8 mouse cellular contexts compared by ENCODE assay signal in genomic region chr10:127661291-127661914, GRCm38 (mm10). TPM values are rescaled to one million over a fixed set of nuclear protein-coding genes. Genes with fewer than 3 reads are reported as not detected.
DNase-seq lines count a peak whose midpoint lies in the region; ATAC-seq and TF ChIP-seq lines count a peak whose summit lies in the region.

No protein-coding gene starts in this region.

- ATAC-seq in hindbrain, embryonic 11.5 days (ENCODE audit: low FRiP score) = no peak
- ATAC-seq in limb, embryonic 14.5 days (ENCODE audit: low FRiP score, low read depth) = no peak

- H3K4me3 ChIP-seq in brown adipose tissue, adult 24 weeks (ENCODE audit: insufficient read depth, low read depth, low read length) = peak overlapping the region; percentile 8
- H3K4me3 ChIP-seq in hindbrain, embryonic 11.5 days (ENCODE audit: low read depth, low read length) = no peak overlapping the region
- H3K4me3 ChIP-seq in limb, embryonic 14.5 days (replicated peaks; ENCODE audit: low read length) = peak overlapping the region; percentile 15; the same call in 1 of the 2 replicates
- H3K4me3 ChIP-seq in olfactory bulb, adult 2 months (ENCODE audit: insufficient read depth, low read depth, low read length) = peak overlapping the region; percentile 24

- H3K4me2 ChIP-seq in hindbrain, embryonic 11.5 days (replicated peaks; ENCODE audit: low read depth, low read length) = no peak overlapping the region
- H3K4me2 ChIP-seq in limb, embryonic 14.5 days (replicated peaks; ENCODE audit: low read depth, low read length, severe bottlenecking) = peak overlapping the region; percentile 42

- TF ChIP-seq POLR2A in limb, embryonic 14.5 days (IDR thresholded peaks at IDR 0.05; ENCODE audit: borderline replicate concordance, extremely low read depth, insufficient read depth, insufficient read length) = no peak
- TF ChIP-seq POLR2A in olfactory bulb, adult 2 months (IDR thresholded peaks at IDR 0.05; ENCODE audit: insufficient read depth, low read depth, low read length) = no peak

- no peaks in the 10 kb centered on the region for H3K36me3 ChIP-seq in hindbrain, embryonic 11.5 days (ENCODE audit: control insufficient read depth, insufficient read depth, low read length)
- H3K36me3 ChIP-seq in limb, embryonic 14.5 days (ENCODE audit: control insufficient read depth, insufficient read depth, low read length) = peaks cover 52% of the 10 kb centered on the region

- H3K9ac ChIP-seq in hindbrain, embryonic 11.5 days (ENCODE audit: low read depth, low read length) = peak overlapping the region; percentile 11; the same call in 1 of the 2 replicates
- H3K9ac ChIP-seq in limb, embryonic 14.5 days (ENCODE audit: low read depth, low read length, severe bottlenecking) = no peak overlapping the region

- no peaks in the 10 kb centered on the region for H3K9me3 ChIP-seq in hindbrain, embryonic 11.5 days (ENCODE audit: control insufficient read depth, low read length)
- H3K9me3 ChIP-seq in limb, embryonic 14.5 days (ENCODE audit: control insufficient read depth, low read length) = no peaks in the 10 kb centered on the region

- 16% methylated on average over 13 of the region's 14 CpGs for WGBS in hindbrain, embryonic 11.5 days
- WGBS in limb, embryonic 14.5 days = 28% methylated on average over 14 of the region's 14 CpGs
- WGBS in olfactory bulb, adult 2 months = 30% methylated on average over 14 of the region's 14 CpGs

- H3K4me1 ChIP-seq in brown adipose tissue, adult 24 weeks (ENCODE audit: control insufficient read depth, insufficient read depth, insufficient read length, low read length) = peaks cover 9% of the 10 kb centered on the region; the same call in 1 of the 2 replicates
- H3K4me1 ChIP-seq in hindbrain, embryonic 11.5 days (replicated peaks; ENCODE audit: control insufficient read depth, insufficient read depth, low read length) = peaks cover 6% of the 10 kb centered on the region
- H3K4me1 ChIP-seq in limb, embryonic 14.5 days (ENCODE audit: control insufficient read depth, insufficient read depth, low read length) = peaks cover 43% of the 10 kb centered on the region
- peaks cover 60% of the 10 kb centered on the region for H3K4me1 ChIP-seq in olfactory bulb, adult 2 months (ENCODE audit: control insufficient read depth, insufficient read depth, low read length)

- peak; percentile 96 for DNase-seq in heart, adult 11 months
- no peak for DNase-seq in heart, postnatal 36 days
- DNase-seq in hindbrain, embryonic 11.5 days (ENCODE audit: low spot score) = no peak
- DNase-seq in limb, embryonic 14.5 days (ENCODE audit: low spot score) = peak; percentile 1
- DNase-seq in layer of hippocampus, adult 11-12 months (ENCODE audit: low spot score) = no peak
- DNase-seq in gastrocnemius, postnatal 4 days (ENCODE audit: low spot score in 2 of 2) = no peak

- intact Hi-C loops in heart, postnatal 36 days (cut with DNase I) = loop anchor here (2.0 to 10.0 kb wide), 2 partner anchors 15 to 513 kb away; no protein-coding TSS in a partner anchor

- H3K27ac ChIP-seq in brown adipose tissue, adult 24 weeks (replicated peaks; ENCODE audit: low read depth, low read length) = peak overlapping the region; percentile 32
- H3K27ac ChIP-seq in hindbrain, embryonic 11.5 days (ENCODE audit: low read depth, low read length) = no peak overlapping the region
- peak overlapping the region; percentile 66; the same call in 1 of the 2 replicates for H3K27ac ChIP-seq in limb, embryonic 14.5 days (replicated peaks; ENCODE audit: low read depth, low read length)
- peak overlapping the region; percentile 79 for H3K27ac ChIP-seq in olfactory bulb, adult 2 months (ENCODE audit: insufficient read depth, low read depth, low read length)

- H3K27me3 ChIP-seq in hindbrain, embryonic 11.5 days (ENCODE audit: control insufficient read depth, insufficient read depth, low read length) = peaks cover 59% of the 10 kb centered on the region
- H3K27me3 ChIP-seq in limb, embryonic 14.5 days (ENCODE audit: control insufficient read depth, insufficient read depth, low read length) = no peaks in the 10 kb centered on the region

- no peak for TF ChIP-seq CTCF in olfactory bulb, adult 2 months (IDR thresholded peaks at IDR 0.05; ENCODE audit: insufficient read depth, low read depth, low read length)

RNA-seq across cellular contexts. Expression of gene Nemp1, which starts 5.3 kb away (rescaled TPM):
- total RNA-seq in heart, postnatal 36 days (2021) = 1 to 10 TPM; 2.7 to 4.5 TPM
- polyA plus RNA-seq in brown adipose tissue, adult 24 weeks (2012; ENCODE audit: insufficient read depth, insufficient read length, missing spikeins) = 1.0 and 2.5 TPM in 2 replicates
- 8.6 and 9.3 TPM in 2 replicates for polyA plus RNA-seq in hindbrain, embryonic 11.5 days (2014; fragmentation: Nextera tagmentation; extraction: Ambion mirVana)
- 12.3 and 13.9 TPM in 2 replicates for polyA plus RNA-seq in limb, embryonic 14.5 days (2012; rRNA removed)
- polyA plus RNA-seq in limb, embryonic 14.5 days (2014; fragmentation: Nextera tagmentation; extraction: Ambion mirVana) = 9.0 and 10.2 TPM in 2 replicates
- polyA plus RNA-seq in olfactory bulb, adult 2 months (2012; ENCODE audit: insufficient read depth, insufficient read length, low replicate concordance, missing spikeins) = not detected in 2 replicates
- total RNA-seq in gastrocnemius, postnatal 4 days (2021) = 1 to 10 TPM; 6.0 to 7.3 TPM

RNA-seq across cellular contexts. Expression of gene Nab2, which starts 7.0 kb away (rescaled TPM):
- 1 to 10 TPM; 5.7 to 8.4 TPM for total RNA-seq in heart, postnatal 36 days (2021)
- polyA plus RNA-seq in brown adipose tissue, adult 24 weeks (2012; ENCODE audit: insufficient read depth, insufficient read length, missing spikeins) = 4.2 and 6.3 TPM in 2 replicates
- polyA plus RNA-seq in hindbrain, embryonic 11.5 days (2014; fragmentation: Nextera tagmentation; extraction: Ambion mirVana) = 4.3 and 4.9 TPM in 2 replicates
- 64.5 and 68.3 TPM in 2 replicates for polyA plus RNA-seq in limb, embryonic 14.5 days (2012; rRNA removed)
- 16.4 and 19.9 TPM in 2 replicates for polyA plus RNA-seq in limb, embryonic 14.5 days (2014; fragmentation: Nextera tagmentation; extraction: Ambion mirVana)
- not detected in 2 replicates for polyA plus RNA-seq in olfactory bulb, adult 2 months (2012; ENCODE audit: insufficient read depth, insufficient read length, low replicate concordance, missing spikeins)
- total RNA-seq in gastrocnemius, postnatal 4 days (2021) = 10 to 100 TPM; 14.5 to 14.8 TPM

RNA-seq across cellular contexts. Expression of gene Stat6, which starts 18.6 kb away (rescaled TPM):
- total RNA-seq in heart, postnatal 36 days (2021) = 10 to 100 TPM; 42.3 to 46.0 TPM
- 24.7 and 28.8 TPM in 2 replicates for polyA plus RNA-seq in brown adipose tissue, adult 24 weeks (2012; ENCODE audit: insufficient read depth, insufficient read length, missing spikeins)
- polyA plus RNA-seq in hindbrain, embryonic 11.5 days (2014; fragmentation: Nextera tagmentation; extraction: Ambion mirVana) = 6.0 and 6.9 TPM in 2 replicates
- 30.7 and 33.5 TPM in 2 replicates for polyA plus RNA-seq in limb, embryonic 14.5 days (2012; rRNA removed)
- 22.2 and 24.6 TPM in 2 replicates for polyA plus RNA-seq in limb, embryonic 14.5 days (2014; fragmentation: Nextera tagmentation; extraction: Ambion mirVana)
- polyA plus RNA-seq in olfactory bulb, adult 2 months (2012; ENCODE audit: insufficient read depth, insufficient read length, low replicate concordance, missing spikeins) = not detected in 2 replicates
- total RNA-seq in gastrocnemius, postnatal 4 days (2021) = 10 to 100 TPM; 25.9 to 27.0 TPM

RNA-seq across cellular contexts. Expression of gene Lrp1, which starts 40.5 kb away (rescaled TPM):
- 10 to 100 TPM; 73.4 to 88.6 TPM for total RNA-seq in heart, postnatal 36 days (2021)
- polyA plus RNA-seq in brown adipose tissue, adult 24 weeks (2012; ENCODE audit: insufficient read depth, insufficient read length, missing spikeins) = 43.8 and 47.2 TPM in 2 replicates
- polyA plus RNA-seq in hindbrain, embryonic 11.5 days (2014; fragmentation: Nextera tagmentation; extraction: Ambion mirVana) = 66.3 and 67.1 TPM in 2 replicates
- 261 and 271 TPM in 2 replicates for polyA plus RNA-seq in limb, embryonic 14.5 days (2012; rRNA removed)
- polyA plus RNA-seq in limb, embryonic 14.5 days (2014; fragmentation: Nextera tagmentation; extraction: Ambion mirVana) = 146 and 172 TPM in 2 replicates
- polyA plus RNA-seq in olfactory bulb, adult 2 months (2012; ENCODE audit: insufficient read depth, insufficient read length, low replicate concordance, missing spikeins) = 404 and 471 TPM in 2 replicates
- 100 to 1,000 TPM; 184 to 193 TPM for total RNA-seq in gastrocnemius, postnatal 4 days (2021)

RNA-seq across cellular contexts. Expression of gene Myo1a, which starts 43.6 kb away (rescaled TPM):
- not detected for total RNA-seq in heart, postnatal 36 days (2021)
- polyA plus RNA-seq in brown adipose tissue, adult 24 weeks (2012; ENCODE audit: insufficient read depth, insufficient read length, missing spikeins) = not detected in 2 replicates
- polyA plus RNA-seq in hindbrain, embryonic 11.5 days (2014; fragmentation: Nextera tagmentation; extraction: Ambion mirVana) = 0.45 and 0.57 TPM in 2 replicates
- polyA plus RNA-seq in limb, embryonic 14.5 days (2012; rRNA removed) = 1.2 and 1.7 TPM in 2 replicates
- polyA plus RNA-seq in limb, embryonic 14.5 days (2014; fragmentation: Nextera tagmentation; extraction: Ambion mirVana) = 0.30 and 0.48 TPM in 2 replicates
- not detected in 2 replicates for polyA plus RNA-seq in olfactory bulb, adult 2 months (2012; ENCODE audit: insufficient read depth, insufficient read length, low replicate concordance, missing spikeins)
- total RNA-seq in gastrocnemius, postnatal 4 days (2021) = 1 to 10 TPM in 1 of 2 experiments, under 1 TPM in 1; 0.29 to 1.0 TPM

Comparison
In these comparisons a context has a peak if more than half of its experiments do, and no peak if none do; other contexts are left out.
1. DNase-seq: peak in heart, adult 11 months (single experiment) and limb, embryonic 14.5 days (single experiment); none in heart, postnatal 36 days (0 of 2), hindbrain, embryonic 11.5 days (single experiment), layer of hippocampus, adult 11-12 months (single experiment) and gastrocnemius, postnatal 4 days (0 of 2).